Mouse (Mus musculus): ENCODE results near the gene Ap1m2. TPM values are rescaled to one million over a fixed set of nuclear protein-coding genes. Genes with fewer than 3 reads are reported as not detected.
A peak's percentile ranks its signal among the peaks of the same experiment; 100 is the strongest.
"Not testable (repeated sequence)": the region's sequence is repeated elsewhere in the genome, so short reads cannot be mapped to it uniquely, and the experiment has no call there.

Gene Ap1m2
- polyA plus RNA-seq, 1 experiment from 2014 or later = 53.3 TPM

GRCm38 (mm10) chr9:21322917-21323297 lies 10.8 kb upstream of the Ap1m2 start:
- not testable (repeated sequence) for H3K4me3 ChIP-seq; H3K4me2 ChIP-seq; H3K36me3 ChIP-seq; H3K27me3 ChIP-seq; H3K9me3 ChIP-seq; H3K9ac ChIP-seq; ATAC-seq (ENCODE audit: borderline replicate concordance, extremely low read depth, low FRiP score, low TSS enrichment); H3K27ac ChIP-seq
- 83% methylated on average over 8 of the region's 8 CpGs for WGBS
- H3K4me1 ChIP-seq = peaks cover 27% of the 10 kb centered on the region

DNA sequence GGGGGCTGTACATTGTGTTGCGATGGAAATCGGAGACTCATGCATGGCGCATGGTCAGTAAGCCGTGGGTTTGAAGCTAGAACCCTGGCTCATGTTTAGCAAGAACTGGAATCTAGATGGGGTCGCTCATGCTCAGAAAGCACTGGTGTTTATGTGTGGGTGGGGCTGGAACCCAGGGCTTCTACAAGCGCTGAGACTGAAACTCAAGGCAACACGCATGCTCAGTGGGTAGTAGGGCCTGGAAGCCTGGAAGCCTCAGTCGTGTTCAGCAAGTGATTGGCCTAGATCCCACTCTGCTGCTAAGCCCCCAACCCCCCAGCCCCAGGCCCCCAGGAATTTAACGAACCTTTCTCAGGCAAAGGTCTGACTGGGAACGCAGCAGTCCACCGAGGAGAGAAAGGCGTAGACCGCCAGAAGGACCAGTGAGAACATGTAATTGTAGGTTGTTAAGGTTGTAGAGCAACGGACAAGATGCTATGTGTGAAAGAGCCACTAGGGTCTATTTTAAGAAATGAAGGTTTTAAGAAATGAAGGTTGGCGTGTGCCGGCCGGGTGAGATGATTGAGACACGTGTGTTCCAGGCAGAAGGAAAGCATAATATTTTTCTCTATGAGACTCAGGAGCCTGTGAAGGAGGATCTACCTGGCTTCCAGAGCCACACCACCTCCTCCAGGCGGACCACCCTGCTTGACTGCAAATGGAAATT lies 10.2 kb upstream of the Ap1m2 start:
- Histone ChIP-seq H3K4me2 (peak overlapping the region; percentile 82), H3K27me3 (no peaks in the 10 kb centered on the region), H3K4me3 (peak overlapping the region; percentile 55; the same call in 1 of the 2 replicates), H3K36me3 (0 out of 2 replicates have a peak, but pooled peaks cover 2% of the 10 kb centered on the region), H3K9ac (no peak overlapping the region), H3K9me3 (no peaks in the 10 kb centered on the region), H3K27ac (peak overlapping the region; percentile 32; the same call in 1 of the 2 replicates), H3K4me1 (peaks cover 21% of the 10 kb centered on the region)
- ATAC-seq (ENCODE audit: borderline replicate concordance, extremely low read depth, low FRiP score, low TSS enrichment) = no peak
- WGBS = 83% methylated on average over 19 of the region's 19 CpGs

DNA sequence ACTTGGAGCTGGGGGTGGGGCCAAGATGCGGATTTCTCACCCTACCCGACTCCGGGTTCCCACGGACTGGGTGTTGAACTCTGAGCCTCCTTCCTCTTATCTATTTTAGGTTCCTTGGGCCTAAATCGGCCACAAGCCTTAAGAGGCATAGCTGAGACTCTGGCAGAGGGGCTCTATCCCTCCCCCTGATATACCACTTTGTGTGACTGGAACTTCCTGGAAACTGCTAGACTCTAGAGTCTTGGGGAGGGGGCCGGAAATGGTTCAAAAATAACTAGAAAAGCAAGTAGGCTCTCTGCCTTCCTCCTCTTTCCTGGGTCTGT lies 9.3 kb upstream of the Ap1m2 start:
- ATAC-seq (ENCODE audit: borderline replicate concordance, extremely low read depth, low FRiP score, low TSS enrichment) = 0 out of 2 replicates have a peak, but pooled peaks have one; percentile 11
- 4% methylated on average over 6 of the region's 6 CpGs for WGBS
- peak overlapping the region; percentile 32 for H3K27ac ChIP-seq
- H3K4me3 ChIP-seq = peak overlapping the region; percentile 55
- 0 out of 2 replicates have a peak, but pooled peaks cover under 1% of the 10 kb centered on the region for H3K36me3 ChIP-seq
- no peaks in the 10 kb centered on the region for H3K27me3 ChIP-seq
- H3K9ac ChIP-seq = peak overlapping the region; percentile 62
- peak overlapping the region; percentile 82 for H3K4me2 ChIP-seq
- H3K4me1 ChIP-seq = peaks cover 16% of the 10 kb centered on the region
- H3K9me3 ChIP-seq = no peaks in the 10 kb centered on the region

- peak within 1 kb of the TSS; percentile 55 for H3K4me3 ChIP-seq
- H3K4me1 ChIP-seq = peaks cover 16% of the 10 kb centered on the region
- H3K36me3 ChIP-seq = no peaks in the 10 kb centered on the region
- peak within 1 kb of the TSS; percentile 82 for H3K4me2 ChIP-seq
- no peaks in the 10 kb centered on the region for H3K27me3 ChIP-seq
- under 1% methylated on average over 52 of the region's 52 CpGs for WGBS
- no peaks in the 10 kb centered on the region for H3K9me3 ChIP-seq
- peak within 1 kb of the TSS; percentile 62 for H3K9ac ChIP-seq
- H3K27ac ChIP-seq = peak within 1 kb of the TSS; percentile 32
- ATAC-seq (ENCODE audit: borderline replicate concordance, extremely low read depth, low FRiP score, low TSS enrichment) = peak; percentile 93
Measured at GRCm38 (mm10) chr9:21320619-21321512, 8.7 kb upstream of the Ap1m2 start, which contains the start of gene Slc44a2. Slc44a2 (plus strand) TSS chr9:21320698.

DNA sequence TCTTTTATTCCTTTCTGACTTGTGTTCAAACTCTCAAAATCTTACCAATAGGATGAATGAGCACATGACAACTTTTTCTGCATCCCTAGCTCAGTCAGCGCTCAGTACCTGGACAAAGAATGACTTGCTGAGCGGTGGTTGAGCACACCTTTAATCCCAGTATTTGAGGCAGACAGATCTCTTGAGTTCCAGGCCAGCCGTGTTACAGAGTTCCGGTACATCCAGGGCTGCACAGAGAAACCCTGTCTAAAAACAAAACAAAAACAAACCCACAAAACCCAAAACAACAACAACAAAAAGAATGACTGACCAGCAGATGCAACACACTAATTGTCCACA lies 8.1 kb upstream of the Ap1m2 start:
- peak overlapping the region; percentile 82 for H3K4me2 ChIP-seq
- peak overlapping the region; percentile 55 for H3K4me3 ChIP-seq
- peak overlapping the region; percentile 62 for H3K9ac ChIP-seq
- WGBS = 21% methylated on average over 4 of the region's 4 CpGs
- ATAC-seq (ENCODE audit: borderline replicate concordance, extremely low read depth, low FRiP score, low TSS enrichment) = no peak; the same call in none of the 2 replicates
- H3K27ac ChIP-seq = no peak overlapping the region
- H3K4me1 ChIP-seq = peaks cover 16% of the 10 kb centered on the region
- no peaks in the 10 kb centered on the region for H3K36me3 ChIP-seq
- H3K27me3 ChIP-seq = no peaks in the 10 kb centered on the region
- no peaks in the 10 kb centered on the region for H3K9me3 ChIP-seq

DNA sequence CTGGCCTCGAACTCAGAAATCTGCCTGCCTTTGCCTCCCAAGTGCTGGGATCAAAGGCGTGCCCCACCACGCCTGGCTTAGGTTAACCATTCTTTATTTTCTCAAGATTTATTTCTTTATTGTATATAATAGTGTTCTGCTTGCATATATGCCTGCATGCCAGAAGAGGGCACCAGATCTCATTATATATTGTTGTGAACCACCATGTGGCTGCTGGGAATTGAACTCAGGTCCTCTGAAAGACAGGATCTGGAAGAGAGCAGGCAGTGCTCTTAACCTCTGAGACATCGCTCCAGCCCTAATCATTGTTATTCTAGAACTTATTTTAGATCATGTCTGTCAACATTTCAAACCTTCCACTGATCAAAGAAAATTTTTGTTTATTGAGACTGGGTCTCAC lies 7.4 kb upstream of the Ap1m2 start:
- no peak overlapping the region for H3K4me2 ChIP-seq
- H3K27me3 ChIP-seq = no peaks in the 10 kb centered on the region
- no peak overlapping the region for H3K27ac ChIP-seq
- H3K9ac ChIP-seq = no peak overlapping the region
- WGBS = 91% methylated on average over 4 of the region's 4 CpGs
- H3K4me3 ChIP-seq = no peak overlapping the region
- no peaks in the 10 kb centered on the region for H3K36me3 ChIP-seq
- ATAC-seq (ENCODE audit: borderline replicate concordance, extremely low read depth, low FRiP score, low TSS enrichment) = no peak
- peaks cover 16% of the 10 kb centered on the region for H3K4me1 ChIP-seq
- no peaks in the 10 kb centered on the region for H3K9me3 ChIP-seq

DNA sequence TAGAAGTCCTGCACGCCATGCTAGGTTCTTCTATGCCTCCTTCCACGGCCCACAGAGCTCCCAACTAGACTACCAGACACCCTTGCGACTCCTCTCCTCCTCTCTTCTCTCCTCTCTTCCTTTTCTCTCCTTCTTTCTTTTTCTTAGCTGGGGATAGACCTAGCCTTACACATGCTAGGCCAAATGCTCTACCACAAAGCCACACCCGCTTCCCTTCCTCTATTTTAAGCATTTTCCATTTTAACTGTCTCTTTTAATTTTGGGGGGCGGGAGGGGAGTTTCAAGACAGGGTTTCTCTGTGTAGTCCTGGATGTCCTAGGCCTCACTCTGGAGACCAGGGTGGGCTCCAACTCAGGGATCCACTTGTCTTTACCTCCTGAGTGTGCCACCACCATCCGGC lies 6.7 kb upstream of the Ap1m2 start:
- peaks cover 16% of the 10 kb centered on the region for H3K4me1 ChIP-seq
- no peak overlapping the region for H3K4me2 ChIP-seq
- no peak overlapping the region for H3K27ac ChIP-seq
- H3K27me3 ChIP-seq = no peaks in the 10 kb centered on the region
- no peaks in the 10 kb centered on the region for H3K9me3 ChIP-seq
- WGBS = 92% methylated on average over 6 of the region's 6 CpGs
- no peak overlapping the region for H3K9ac ChIP-seq
- no peak for ATAC-seq (ENCODE audit: borderline replicate concordance, extremely low read depth, low FRiP score, low TSS enrichment)
- H3K4me3 ChIP-seq = no peak overlapping the region
- no peaks in the 10 kb centered on the region for H3K36me3 ChIP-seq

- Histone ChIP-seq H3K9ac (no peak overlapping the region), H3K36me3 (no peaks in the 10 kb centered on the region), H3K4me1 (peaks cover 11% of the 10 kb centered on the region), H3K27me3 (peaks cover 11% of the 10 kb centered on the region), H3K4me3 (no peak overlapping the region), H3K4me2 (no peak overlapping the region), H3K9me3 (no peaks in the 10 kb centered on the region), H3K27ac (no peak overlapping the region)
- no peak for ATAC-seq (ENCODE audit: borderline replicate concordance, extremely low read depth, low FRiP score, low TSS enrichment)
- 69% methylated on average over 7 of the region's 7 CpGs for WGBS
Measured at GRCm38 (mm10) chr9:21316696-21317095, 4.6 kb upstream of the Ap1m2 start.

DNA sequence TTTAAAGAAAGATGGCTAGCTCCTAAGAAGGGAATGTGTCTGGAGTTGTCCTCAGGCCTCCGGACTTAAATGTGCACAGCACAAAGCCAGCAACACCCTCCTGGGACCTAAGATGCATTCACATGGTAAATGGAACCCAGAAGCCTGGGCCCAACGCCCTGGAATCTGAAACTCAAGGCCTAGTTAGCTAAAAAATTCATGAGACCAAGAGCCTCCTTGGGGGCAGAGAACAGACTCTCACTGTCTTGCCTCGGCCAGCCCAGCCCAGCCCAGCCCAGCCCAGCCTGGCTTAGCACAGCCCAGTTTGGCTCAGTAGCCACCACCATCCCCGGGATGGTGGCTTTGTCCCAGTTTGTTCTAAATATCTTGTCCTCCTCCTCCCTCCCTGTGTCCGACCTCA lies 3.3 kb upstream of the Ap1m2 start:
- WGBS = 41% methylated on average over 5 of the region's 5 CpGs
- H3K27me3 ChIP-seq = peaks cover 16% of the 10 kb centered on the region
- H3K4me2 ChIP-seq = no peak overlapping the region
- H3K9me3 ChIP-seq = no peaks in the 10 kb centered on the region
- H3K9ac ChIP-seq = no peak overlapping the region
- no peak for ATAC-seq (ENCODE audit: borderline replicate concordance, extremely low read depth, low FRiP score, low TSS enrichment)
- H3K36me3 ChIP-seq = no peaks in the 10 kb centered on the region
- no peak overlapping the region for H3K4me3 ChIP-seq
- no peak overlapping the region for H3K27ac ChIP-seq
- H3K4me1 ChIP-seq = peaks cover 4% of the 10 kb centered on the region; the same call in 1 of the 2 replicates

- 89% methylated on average over 9 of the region's 9 CpGs for WGBS
- no peak overlapping the region for H3K9ac ChIP-seq
Measured at GRCm38 (mm10) chr9:21314367-21315140, 2.4 kb upstream of the Ap1m2 start.

DNA sequence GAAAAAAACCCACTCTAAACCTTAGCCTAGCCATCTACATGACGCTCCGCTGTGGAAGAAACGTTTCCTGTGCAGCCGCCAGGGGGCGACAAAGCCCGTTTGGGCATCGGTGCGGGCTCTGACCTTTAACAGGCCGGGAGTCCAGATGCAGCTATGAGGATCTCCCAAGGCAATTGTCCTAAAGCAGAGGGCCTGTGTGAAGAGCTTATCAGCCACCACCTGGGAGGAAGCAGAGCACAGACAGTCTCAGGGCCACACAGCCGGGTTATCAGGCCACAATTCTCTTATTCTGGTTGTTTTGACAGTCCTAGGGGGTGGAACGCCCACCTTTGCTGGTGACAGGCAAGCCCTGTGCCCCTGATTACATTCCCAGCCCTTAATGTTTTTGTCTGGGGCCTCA lies 1.3 kb upstream of the Ap1m2 start:
- no peak overlapping the region for H3K27ac ChIP-seq
- H3K4me2 ChIP-seq = no peak overlapping the region
- H3K9ac ChIP-seq = no peak overlapping the region
- H3K4me1 ChIP-seq = no peaks in the 10 kb centered on the region
- WGBS = 8% methylated on average over 11 of the region's 11 CpGs
- peak; percentile 63; the same call in 1 of the 2 replicates for ATAC-seq (ENCODE audit: borderline replicate concordance, extremely low read depth, low FRiP score, low TSS enrichment)
- H3K9me3 ChIP-seq = no peaks in the 10 kb centered on the region
- H3K27me3 ChIP-seq = peaks cover 16% of the 10 kb centered on the region
- no peak overlapping the region for H3K4me3 ChIP-seq
- H3K36me3 ChIP-seq = no peaks in the 10 kb centered on the region

More at GRCm38 (mm10) chr9:21314367-21315140, 2.4 kb upstream of the Ap1m2 start:
- ATAC-seq (ENCODE audit: borderline replicate concordance, extremely low read depth, low FRiP score, low TSS enrichment) = no peak
- no peak overlapping the region for H3K4me2 ChIP-seq
- H3K4me1 ChIP-seq = no peaks in the 10 kb centered on the region
- no peaks in the 10 kb centered on the region for H3K36me3 ChIP-seq
- H3K27me3 ChIP-seq = peaks cover 16% of the 10 kb centered on the region
- H3K27ac ChIP-seq = no peak overlapping the region
- H3K4me3 ChIP-seq = no peak overlapping the region
- no peaks in the 10 kb centered on the region for H3K9me3 ChIP-seq

Data from lung, embryonic 15.5 days (tissue).